Mouse (Mus musculus) embryonic facial prominence, embryonic 12.5 days (tissue): ENCODE measurements around the gene Ralgps1. TPM values are rescaled to one million over a fixed set of nuclear protein-coding genes. Genes with fewer than 3 reads are reported as not detected.
A peak's percentile ranks its signal among the peaks of the same experiment; 100 is the strongest.

Experiments used
- ATAC-seq: fragments of 200-750 bp; cut with Nextera tagmentation; 2 replicates; pipeline ENCODE4 v1.8.0; 2017; ENCODE audit not compliant: insufficient number of reproducible peaks, insufficient read depth, low FRiP score, low TSS enrichment
- H3K27ac ChIP-seq: fragments of 300-500 bp; sonication (generic); 2 replicates; pipeline ENCODE4 v1.5.1; 2016; ENCODE audit warnings: mild to moderate bottlenecking
- H3K27me3 ChIP-seq: fragments of 300-500 bp; sonication (generic); 2 replicates; pipeline ENCODE4 v1.6.1; 2016; ENCODE audit warnings: mild to moderate bottlenecking, moderate library complexity
- H3K36me3 ChIP-seq: fragments of 300-500 bp; sonication (generic); 2 replicates; pipeline ENCODE4 v1.6.1; 2016; ENCODE audit warnings: mild to moderate bottlenecking
- H3K4me1 ChIP-seq: fragments of 300-500 bp; sonication (generic); 2 replicates; pipeline ENCODE4 v1.6.1; 2016
- H3K4me2 ChIP-seq: fragments of 300-500 bp; sonication (generic); replicated peaks from 2 replicates; pipeline ENCODE4 v1.6.1; 2016; ENCODE audit warnings: mild to moderate bottlenecking, moderate library complexity
- H3K4me3 ChIP-seq: fragments of 300-500 bp; sonication (generic); 2 replicates; pipeline ENCODE4 v1.5.1; 2016; ENCODE audit warnings: mild to moderate bottlenecking
- H3K9ac ChIP-seq: fragments of 300-500 bp; sonication (generic); 2 replicates; pipeline ENCODE4 v1.6.1; 2016; ENCODE audit warnings: mild to moderate bottlenecking, moderate library complexity
- H3K9me3 ChIP-seq: fragments of 300-500 bp; sonication (generic); 2 replicates; pipeline ENCODE4 v1.6.1; 2016; ENCODE audit warnings: mild to moderate bottlenecking, moderate library complexity
- WGBS: fragments of 180-500 bp; shearing (Covaris S2); methylation state at CpG from one replicate; pipeline ENCODE4 v1.1.7; 2016; 5-methylcytosine and 5-hydroxymethylcytosine counted together
- polyA plus RNA-seq: library from polyadenylated mRNA; unstranded; fragments of >200 nt; fragmentation: Nextera tagmentation; extraction: Ambion mirVana; gene quantifications from 2 replicates; pipeline ENCODE4 v1.2.1, GENCODE M21; 2016

The Ralgps1 gene
- polyA plus RNA-seq, 1 experiment from 2014 or later = 4.8 TPM

- H3K4me2 ChIP-seq = no peak overlapping the region
- no peak overlapping the region for H3K4me3 ChIP-seq
- peaks cover 35% of the 10 kb centered on the region for H3K4me1 ChIP-seq
- 0 out of 2 replicates have a peak overlapping the region, but pooled peaks have one; percentile 36 for H3K27ac ChIP-seq
- H3K9me3 ChIP-seq = no peaks in the 10 kb centered on the region
- no peak for ATAC-seq
- 12% methylated on average over 3 of the region's 3 CpGs for WGBS
- no peaks in the 10 kb centered on the region for H3K36me3 ChIP-seq
- no peaks in the 10 kb centered on the region for H3K27me3 ChIP-seq
- no peak overlapping the region for H3K9ac ChIP-seq
Measured at GRCm38 (mm10) chr2:33300371-33301046, 70.8 kb downstream of the Ralgps1 start.

- 86% methylated on average over 4 of the region's 4 CpGs for WGBS
- ATAC-seq = no peak
- H3K4me1 ChIP-seq = peaks cover 33% of the 10 kb centered on the region
- H3K9ac ChIP-seq = no peak overlapping the region
- no peak overlapping the region for H3K4me2 ChIP-seq
- no peak overlapping the region for H3K4me3 ChIP-seq
- H3K9me3 ChIP-seq = no peaks in the 10 kb centered on the region
- no peaks in the 10 kb centered on the region for H3K27me3 ChIP-seq
- no peaks in the 10 kb centered on the region for H3K36me3 ChIP-seq
- no peak overlapping the region for H3K27ac ChIP-seq
Measured at GRCm38 (mm10) chr2:33298928-33299327, 72.4 kb downstream of the Ralgps1 start.

GRCm38 (mm10) chr2:33295115-33295514, 76.2 kb downstream of the Ralgps1 start:
- WGBS = 84% methylated on average over 5 of the region's 5 CpGs
- ATAC-seq = no peak
- H3K4me1 ChIP-seq = peaks cover 3% of the 10 kb centered on the region
- H3K4me2 ChIP-seq = no peak overlapping the region
- no peak overlapping the region for H3K4me3 ChIP-seq
- no peaks in the 10 kb centered on the region for H3K36me3 ChIP-seq
- no peaks in the 10 kb centered on the region for H3K27me3 ChIP-seq
- no peak overlapping the region for H3K9ac ChIP-seq
- no peaks in the 10 kb centered on the region for H3K9me3 ChIP-seq
- no peak overlapping the region for H3K27ac ChIP-seq

- Histone ChIP-seq H3K27ac (no peak overlapping the region), H3K4me1 (no peaks in the 10 kb centered on the region), H3K9me3 (no peaks in the 10 kb centered on the region), H3K4me2 (no peak overlapping the region), H3K36me3 (no peaks in the 10 kb centered on the region), H3K4me3 (no peak overlapping the region), H3K9ac (no peak overlapping the region), H3K27me3 (no peaks in the 10 kb centered on the region)
- no peak for ATAC-seq
- 82% methylated on average over 2 of the region's 2 CpGs for whole genome bisulfite sequencing
Measured at GRCm38 (mm10) chr2:33292057-33292456, 79.2 kb downstream of the Ralgps1 start.

- Histone ChIP-seq H3K4me3 (no peak overlapping the region), H3K27me3 (no peaks in the 10 kb centered on the region), H3K4me2 (no peak overlapping the region), H3K9me3 (no peaks in the 10 kb centered on the region), H3K36me3 (no peaks in the 10 kb centered on the region), H3K4me1 (no peaks in the 10 kb centered on the region), H3K9ac (no peak overlapping the region), H3K27ac (no peak overlapping the region)
- WGBS = 91% methylated on average over 8 of the region's 8 CpGs
- ATAC-seq = no peak
Measured at GRCm38 (mm10) chr2:33290491-33290890, 80.8 kb downstream of the Ralgps1 start.

GRCm38 (mm10) chr2:33288837-33289236, 82.4 kb downstream of the Ralgps1 start:
- Histone ChIP-seq H3K4me1 (no peaks in the 10 kb centered on the region), H3K4me2 (no peak overlapping the region), H3K9ac (no peak overlapping the region), H3K27ac (no peak overlapping the region), H3K27me3 (no peaks in the 10 kb centered on the region), H3K4me3 (no peak overlapping the region), H3K36me3 (no peaks in the 10 kb centered on the region), H3K9me3 (no peaks in the 10 kb centered on the region)
- 86% methylated on average over 5 of the region's 5 CpGs for WGBS
- ATAC-seq = no peak

- H3K4me2 ChIP-seq = no peak overlapping the region
- H3K27me3 ChIP-seq = no peaks in the 10 kb centered on the region
- WGBS = 56% methylated on average over 2 of the region's 2 CpGs
- no peak overlapping the region for H3K27ac ChIP-seq
- no peak for ATAC-seq
- H3K4me1 ChIP-seq = no peaks in the 10 kb centered on the region
- no peak overlapping the region for H3K4me3 ChIP-seq
- H3K9ac ChIP-seq = no peak overlapping the region
- H3K9me3 ChIP-seq = no peaks in the 10 kb centered on the region
- H3K36me3 ChIP-seq = no peaks in the 10 kb centered on the region
Measured at GRCm38 (mm10) chr2:33283674-33284073, 87.6 kb downstream of the Ralgps1 start.

- no peaks in the 10 kb centered on the region for H3K9me3 ChIP-seq
- H3K4me2 ChIP-seq = no peak overlapping the region
- no peak overlapping the region for H3K4me3 ChIP-seq
- no peak for ATAC-seq
- H3K9ac ChIP-seq = no peak overlapping the region
- H3K4me1 ChIP-seq = no peaks in the 10 kb centered on the region
- no peak overlapping the region for H3K27ac ChIP-seq
- no peaks in the 10 kb centered on the region for H3K27me3 ChIP-seq
- 65% methylated on average over 4 of the region's 4 CpGs for WGBS
- H3K36me3 ChIP-seq = no peaks in the 10 kb centered on the region
Measured at GRCm38 (mm10) chr2:33282877-33283276, 88.4 kb downstream of the Ralgps1 start.

- no peak overlapping the region for H3K27ac ChIP-seq
- no peak overlapping the region for H3K4me2 ChIP-seq
- WGBS = 88% methylated on average over 5 of the region's 5 CpGs
Measured at GRCm38 (mm10) chr2:33281807-33282206, 89.5 kb downstream of the Ralgps1 start.

GRCm38 (mm10) chr2:33280525-33280924, 90.8 kb downstream of the Ralgps1 start:
- Histone ChIP-seq H3K4me1 (no peaks in the 10 kb centered on the region), H3K9me3 (no peaks in the 10 kb centered on the region), H3K9ac (no peak overlapping the region), H3K4me3 (no peak overlapping the region), H3K4me2 (no peak overlapping the region), H3K27me3 (no peaks in the 10 kb centered on the region), H3K27ac (no peak overlapping the region), H3K36me3 (no peaks in the 10 kb centered on the region)
- 75% methylated on average over 2 of the region's 2 CpGs for WGBS
- ATAC-seq = no peak

More at GRCm38 (mm10) chr2:33281807-33282206, 89.5 kb downstream of the Ralgps1 start:
- Histone ChIP-seq H3K27me3 (no peaks in the 10 kb centered on the region), H3K36me3 (no peaks in the 10 kb centered on the region), H3K4me3 (no peak overlapping the region), H3K9me3 (no peaks in the 10 kb centered on the region), H3K4me1 (no peaks in the 10 kb centered on the region), H3K9ac (no peak overlapping the region)
- no peak for ATAC-seq

GRCm38 (mm10) chr2:33279758-33280157, 91.5 kb downstream of the Ralgps1 start:
- peaks cover 1% of the 10 kb centered on the region; the same call in 1 of the 2 replicates for H3K4me1 ChIP-seq
- no peak for ATAC-seq
- WGBS = 82% methylated on average over 10 of the region's 10 CpGs
- H3K9ac ChIP-seq = no peak overlapping the region
- H3K9me3 ChIP-seq = no peaks in the 10 kb centered on the region
- H3K27ac ChIP-seq = no peak overlapping the region
- no peaks in the 10 kb centered on the region for H3K36me3 ChIP-seq
- no peak overlapping the region for H3K4me2 ChIP-seq
- no peaks in the 10 kb centered on the region for H3K27me3 ChIP-seq
- H3K4me3 ChIP-seq = no peak overlapping the region

GRCm38 (mm10) chr2:33274719-33275490, 96.4 kb downstream of the Ralgps1 start:
- ATAC-seq = no peak
- Histone ChIP-seq H3K27me3 (no peaks in the 10 kb centered on the region), H3K27ac (no peak overlapping the region), H3K4me3 (no peak overlapping the region), H3K4me2 (no peak overlapping the region), H3K9me3 (no peaks in the 10 kb centered on the region), H3K4me1 (peaks cover 4% of the 10 kb centered on the region; the same call in 1 of the 2 replicates), H3K9ac (no peak overlapping the region), H3K36me3 (no peaks in the 10 kb centered on the region)
- WGBS = 90% methylated on average over 12 of the region's 12 CpGs
